Mouse (Mus musculus) liver, adult 2 months (tissue): ENCODE results near the gene Sdk2. TPM values are rescaled to one million over a fixed set of nuclear protein-coding genes. Genes with fewer than 3 reads are reported as not detected.
A peak's percentile ranks its signal among the peaks of the same experiment; 100 is the strongest.

Experiments used
- DNase-seq: peaks from one replicate; pipeline ENCODE4 v3.0.0-alpha.2; 2011; ENCODE audit warnings: low read depth, low spot score; ENCODE audit errors: extremely low read depth
- H3K27ac ChIP-seq: fragments of 200-500 bp; replicated peaks from 2 replicates; pipeline ENCODE4 v1.5.1; 2012; ENCODE audit warnings: low read depth, mild to moderate bottlenecking, control low read depth, inconsistent platforms, low read length; ENCODE audit not compliant: insufficient read depth
- H3K27me3 ChIP-seq: fragments of 200-500 bp; 2 replicates; pipeline ENCODE4 v1.6.1; 2012; ENCODE audit warnings: mild to moderate bottlenecking, moderate library complexity, low read length, inconsistent platforms; ENCODE audit not compliant: control insufficient read depth, insufficient read depth
- H3K36me3 ChIP-seq: fragments of 200-500 bp; 2 replicates; pipeline ENCODE4 v1.6.1; 2012; ENCODE audit warnings: low read length, inconsistent platforms; ENCODE audit not compliant: control insufficient read depth, insufficient read depth
- H3K4me1 ChIP-seq: fragments of 200-500 bp; 2 replicates; pipeline ENCODE4 v1.6.1; 2011; ENCODE audit warnings: low read length; ENCODE audit not compliant: control insufficient read depth, insufficient read depth
- H3K4me3 ChIP-seq: fragments of 200-500 bp; 2 replicates; pipeline ENCODE4 v1.5.1; 2011; ENCODE audit warnings: low read depth, mild to moderate bottlenecking, control low read depth, low read length, moderate library complexity; ENCODE audit not compliant: insufficient read depth
- H3K79me2 ChIP-seq: fragments of 200-500 bp; 2 replicates; pipeline ENCODE4 v1.6.1; 2012; ENCODE audit warnings: inconsistent platforms, mild to moderate bottlenecking, low read length, moderate library complexity; ENCODE audit not compliant: control insufficient read depth, insufficient read depth
- H3K9ac ChIP-seq: fragments of 200-500 bp; 2 replicates; pipeline ENCODE4 v1.6.1; 2012; ENCODE audit warnings: low read depth, mild to moderate bottlenecking, control low read depth, inconsistent platforms, low read length
- CTCF ChIP-seq: fragments of 200-500 bp; IDR thresholded peaks from 2 replicates; pipeline ENCODE4 v1.5.1; 2011; ENCODE audit warnings: low read depth, low read length, control low read depth
- POLR2A ChIP-seq: fragments of 200-500 bp; IDR thresholded peaks from 2 replicates; pipeline ENCODE4 v1.6.1; 2011; ENCODE audit warnings: low read length, control low read depth; ENCODE audit not compliant: insufficient read depth; ENCODE audit errors: extremely low read depth
- WGBS: fragments of 180-500 bp; shearing (Covaris S2); methylation state at CpG from one replicate; pipeline ENCODE4 v1.1.7; 2018; 5-methylcytosine and 5-hydroxymethylcytosine counted together
- polyA plus RNA-seq: library from polyadenylated mRNA; depleted of rRNA; stranded (reverse); fragments of >200 nt; gene quantifications from 2 replicates; pipeline ENCODE4 v1.2.3, GENCODE M21; 2012
- total RNA-seq: library from RNA; depleted of rRNA; stranded (reverse); fragments of >200 nt; gene quantifications from 2 replicates; pipeline ENCODE4 v1.2.3, GENCODE M21; 2014

Gene Sdk2
- total and polyA plus RNA-seq, 2 experiments, result 0.07 to 0.28 TPM

- 25% methylated on average over 15 of the region's 15 CpGs for WGBS
- H3K9ac ChIP-seq, result peak overlapping the region; percentile 82
- H3K27me3 ChIP-seq, result no peaks in the 10 kb centered on the region
- H3K4me3 ChIP-seq, result peak overlapping the region; percentile 81
- no peaks in the 10 kb centered on the region for H3K36me3 ChIP-seq
- peak overlapping the region; percentile 61 for H3K27ac ChIP-seq
- peaks cover 14% of the 10 kb centered on the region for H3K79me2 ChIP-seq
- H3K4me1 ChIP-seq, result peaks cover 14% of the 10 kb centered on the region
- DNase-seq, result peak; percentile 12
- TF ChIP-seq POLR2A, result no peak
- TF ChIP-seq CTCF, result no peak
These were observed 314.6 kb downstream of the Sdk2 start for GRCm38 (mm10) chr11:113752158-113752661.

DNA sequence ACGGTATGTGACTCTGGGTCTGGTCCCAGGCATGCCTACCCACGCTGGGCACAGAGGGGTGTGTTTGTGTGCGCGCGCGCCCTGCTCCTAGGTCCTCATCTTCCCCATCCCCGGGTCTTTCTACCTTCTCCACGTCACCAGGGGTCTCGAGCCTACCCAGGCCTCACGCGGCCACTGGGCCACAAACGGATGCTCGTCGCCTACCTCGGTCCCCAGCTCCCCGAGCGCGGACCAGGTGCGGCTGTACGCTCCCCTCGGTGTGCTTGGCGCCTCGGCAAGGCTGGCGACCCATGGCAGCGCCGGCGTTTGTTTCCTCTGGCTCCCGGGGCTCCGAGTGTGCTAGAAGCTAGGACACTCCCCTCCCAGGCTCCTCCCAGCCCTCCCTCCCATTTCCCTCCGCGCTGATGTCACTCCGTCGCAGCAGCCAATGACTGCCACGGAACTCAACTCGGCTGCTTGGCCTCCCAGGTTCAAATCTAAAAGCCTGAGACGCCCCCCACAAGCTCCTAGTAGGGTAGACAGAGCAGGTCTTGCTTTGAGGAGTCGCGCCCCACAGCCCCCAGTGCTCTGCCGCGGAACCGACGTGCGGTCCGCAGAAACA, 315.3 kb downstream of the Sdk2 start, which contains the start of gene Cdc42ep4:
Gene Cdc42ep4, minus strand, starts transcription at position 398 of the 601 bp plus-strand sequence.
- under 1% methylated on average over 44 of the region's 44 CpGs for WGBS
- peak; percentile 83 for DNase-seq

GRCm38 (mm10) chr11:113750571-113751483, 316.0 kb downstream of the Sdk2 start:
- H3K79me2 ChIP-seq, result peaks cover 23% of the 10 kb centered on the region
- H3K27me3 ChIP-seq, result no peaks in the 10 kb centered on the region
- peak overlapping the region; percentile 81 for H3K4me3 ChIP-seq
- TF ChIP-seq CTCF (peak; percentile 62), POLR2A (0 out of 2 replicates have a peak, but pooled peaks have one; percentile 60)
- peak overlapping the region; percentile 91 for H3K27ac ChIP-seq
- peak; percentile 87 for DNase-seq
- no peaks in the 10 kb centered on the region for H3K36me3 ChIP-seq
- under 1% methylated on average over 67 of the region's 67 CpGs for WGBS
- H3K9ac ChIP-seq, result peak overlapping the region; percentile 93
- H3K4me1 ChIP-seq, result peaks cover 19% of the 10 kb centered on the region

More for the DNA sequence above, 315.3 kb downstream of the Sdk2 start, which contains the start of gene Cdc42ep4:
- TF ChIP-seq CTCF (no peak), POLR2A (peak; percentile 97)
- Histone ChIP-seq H3K79me2 (peaks cover 18% of the 10 kb centered on the region), H3K27ac (peak within 1 kb of the TSS; percentile 91), H3K27me3 (no peaks in the 10 kb centered on the region), H3K9ac (peak within 1 kb of the TSS; percentile 93), H3K36me3 (no peaks in the 10 kb centered on the region), H3K4me1 (peaks cover 16% of the 10 kb centered on the region), H3K4me3 (peak within 1 kb of the TSS; percentile 81)

- Histone ChIP-seq H3K9ac (peak overlapping the region; percentile 93), H3K4me3 (peak overlapping the region; percentile 81), H3K36me3 (no peaks in the 10 kb centered on the region), H3K27me3 (no peaks in the 10 kb centered on the region), H3K79me2 (peaks cover 30% of the 10 kb centered on the region), H3K4me1 (peaks cover 22% of the 10 kb centered on the region), H3K27ac (peak overlapping the region; percentile 91)
- TF ChIP-seq POLR2A, result no peak
- TF ChIP-seq CTCF, result no peak
- 7% methylated on average over 9 of the region's 9 CpGs for WGBS
- peak; percentile 96 for DNase-seq
These were observed 317.0 kb downstream of the Sdk2 start for GRCm38 (mm10) chr11:113749749-113750351.

GRCm38 (mm10) chr11:113748797-113749521, 317.9 kb downstream of the Sdk2 start:
- Histone ChIP-seq H3K4me1 (peaks cover 22% of the 10 kb centered on the region), H3K79me2 (peaks cover 36% of the 10 kb centered on the region), H3K36me3 (0 out of 2 replicates have a peak, but pooled peaks cover 2% of the 10 kb centered on the region), H3K27ac (peak overlapping the region; percentile 91), H3K4me3 (peak overlapping the region; percentile 81), H3K9ac (peak overlapping the region; percentile 93), H3K27me3 (no peaks in the 10 kb centered on the region)
- 4% methylated on average over 21 of the region's 21 CpGs for WGBS
- peak; percentile 95 for DNase-seq
- TF ChIP-seq CTCF (no peak), POLR2A (peak; percentile 36; the same call in 1 of the 2 replicates)
